Mouse (Mus musculus): ENCODE results near the gene Cux1.
A peak's percentile ranks its signal among the peaks of the same experiment; 100 is the strongest.
"Not testable (repeated sequence)": the region's sequence is repeated elsewhere in the genome, so short reads cannot be mapped to it uniquely, and the experiment has no call there.

The Cux1 gene

DNA sequence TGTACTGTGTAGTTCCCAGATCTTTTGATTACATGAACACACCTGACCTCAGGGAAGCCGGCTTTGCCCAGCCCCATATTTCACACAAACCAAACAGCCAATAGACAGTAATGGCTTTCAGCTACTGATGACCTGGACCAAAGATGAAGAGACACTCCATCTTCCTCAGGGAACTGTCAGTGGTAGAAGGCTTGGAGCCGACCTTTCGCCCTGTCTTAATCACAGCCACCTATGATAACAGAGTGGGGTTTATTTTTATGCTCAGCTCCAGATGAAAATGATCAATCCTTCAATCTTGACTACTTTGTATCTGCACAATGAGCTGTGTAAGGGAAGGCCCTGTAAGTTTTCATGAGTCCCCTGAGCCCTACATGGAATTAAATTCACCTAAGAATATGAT lies 93.2 kb downstream of the Cux1 start:
- DNase-seq (ENCODE audit: low read depth, low spot score): no peak

DNA sequence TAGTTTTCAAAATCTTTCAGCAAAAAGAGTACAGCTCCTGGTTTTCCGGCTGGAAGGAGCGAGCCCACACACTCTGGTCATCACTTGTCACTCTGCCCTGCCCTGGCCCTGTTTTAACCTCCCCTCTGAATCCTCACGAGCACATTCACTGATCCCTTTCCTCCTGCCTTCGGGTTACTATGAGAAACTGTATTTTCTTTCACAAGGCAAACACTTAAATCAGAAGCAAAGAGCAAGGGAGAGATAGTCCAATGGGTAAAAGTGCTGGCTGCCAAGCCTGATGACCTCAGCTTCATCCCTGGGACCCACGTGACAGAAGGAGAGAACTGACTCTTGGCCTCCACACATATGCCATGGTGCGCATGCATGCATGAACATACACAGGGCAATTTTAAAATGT lies 94.0 kb downstream of the Cux1 start:
- DNase-seq (ENCODE audit: low read depth, low spot score): no peak

DNA sequence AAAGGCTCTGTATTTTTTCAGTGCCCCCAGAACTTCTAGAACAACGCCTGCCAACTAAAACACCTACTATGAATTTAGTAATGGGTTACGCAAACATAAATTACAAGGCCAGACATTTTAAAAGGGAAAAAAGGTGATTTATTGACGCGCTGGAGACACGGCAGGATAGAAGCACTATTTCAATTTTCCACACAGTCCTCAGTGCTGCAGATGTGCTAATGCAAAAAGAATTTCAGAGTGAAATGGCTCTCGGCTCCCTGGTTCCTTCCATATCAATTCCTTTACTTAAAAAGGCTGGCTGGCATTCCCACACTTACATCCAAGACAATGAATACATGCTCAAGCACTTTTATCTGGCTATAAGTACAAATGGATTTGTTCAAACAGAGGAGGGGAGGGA lies 94.4 kb downstream of the Cux1 start:
- DNase-seq (ENCODE audit: low read depth, low spot score): no peak

DNA sequence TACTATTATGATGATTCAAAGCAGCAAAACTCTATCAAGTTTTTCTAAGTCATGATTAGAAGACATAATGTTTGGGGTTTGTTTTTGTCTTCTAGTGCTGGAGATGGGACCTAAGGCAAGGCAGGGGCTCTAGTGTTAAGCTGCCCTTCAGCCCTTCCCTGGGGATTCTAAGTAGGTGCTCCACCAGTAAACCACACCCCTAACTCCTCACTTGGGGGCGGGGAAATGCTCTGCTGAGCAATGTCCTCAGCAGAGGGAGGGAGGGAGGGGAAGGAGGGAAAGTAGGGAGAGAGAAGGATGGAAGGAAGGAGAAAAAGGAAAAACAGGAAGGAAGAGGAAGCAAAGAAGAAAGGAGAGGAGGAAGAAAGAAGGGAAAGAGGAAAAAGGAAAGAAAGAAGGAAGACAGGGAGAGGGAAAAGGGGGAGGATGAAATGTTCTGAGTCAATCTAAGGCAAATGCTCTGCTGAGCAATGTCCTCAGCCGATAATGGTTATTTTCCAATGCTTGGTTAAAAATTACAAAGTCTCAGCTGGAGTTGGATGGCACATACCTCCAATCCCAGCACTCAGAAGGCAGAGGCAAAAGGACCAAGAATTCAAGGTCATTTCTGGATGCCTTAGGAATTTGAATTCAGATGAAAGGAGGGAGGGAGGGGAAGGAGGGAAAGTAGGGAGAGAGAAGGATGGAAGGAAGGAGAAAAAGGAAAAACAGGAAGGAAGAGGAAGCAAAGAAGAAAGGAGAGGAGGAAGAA lies 96.1 kb downstream of the Cux1 start:
- not testable (repeated sequence) for DNase-seq (ENCODE audit: low read depth, low spot score)

DNA sequence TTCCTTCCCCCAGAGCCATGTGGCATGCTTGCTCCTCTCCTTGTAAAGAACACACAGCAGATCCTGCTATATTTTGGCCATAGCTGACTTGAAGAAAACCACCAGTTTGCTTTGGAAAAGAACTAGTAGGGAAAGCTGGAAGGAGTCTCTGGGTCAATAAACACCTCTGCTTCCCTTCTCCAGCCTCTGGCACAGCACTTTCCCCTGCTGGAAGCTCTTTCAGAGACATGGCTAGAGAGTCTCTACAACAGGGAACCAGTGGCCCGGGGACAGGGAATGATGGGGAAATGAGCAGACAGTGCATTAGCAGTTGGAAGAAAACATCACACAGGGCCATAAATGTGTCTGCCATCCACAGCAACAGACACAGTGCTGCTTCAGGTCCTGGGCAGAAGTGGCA lies 98.0 kb downstream of the Cux1 start:
- no peak for DNase-seq (ENCODE audit: low read depth, low spot score)

DNA sequence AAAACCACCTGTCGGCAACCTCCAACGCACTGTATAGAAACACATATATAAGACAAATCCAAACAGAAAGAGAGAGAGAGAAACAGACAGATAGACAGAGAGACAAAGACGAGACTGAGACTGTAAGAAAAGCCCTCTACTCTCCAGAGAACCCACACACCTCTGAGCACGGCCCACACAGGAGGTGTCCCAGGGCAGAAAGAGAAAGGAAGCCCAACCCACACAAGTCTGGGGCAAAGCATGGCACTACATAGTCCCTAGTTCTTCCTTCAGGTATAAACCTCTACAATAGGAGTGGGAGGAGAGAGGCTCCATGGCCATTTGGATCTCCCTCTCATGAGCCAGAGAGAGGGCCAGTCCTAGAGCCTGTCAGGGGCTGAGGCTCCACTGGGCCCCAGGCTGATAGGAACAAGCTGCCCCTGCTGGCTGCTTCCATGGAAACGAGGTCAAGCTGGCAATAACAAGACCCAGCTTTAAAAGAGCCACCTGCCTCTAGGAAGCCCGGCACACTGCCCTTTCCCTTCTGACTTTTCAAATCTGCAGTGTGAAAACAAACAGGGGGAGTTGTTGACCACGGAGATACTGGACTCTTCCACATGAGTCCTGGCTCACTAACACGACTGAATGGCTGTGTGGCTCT lies 99.8 kb downstream of the Cux1 start:
- no peak for DNase-seq (ENCODE audit: low read depth, low spot score)

DNA sequence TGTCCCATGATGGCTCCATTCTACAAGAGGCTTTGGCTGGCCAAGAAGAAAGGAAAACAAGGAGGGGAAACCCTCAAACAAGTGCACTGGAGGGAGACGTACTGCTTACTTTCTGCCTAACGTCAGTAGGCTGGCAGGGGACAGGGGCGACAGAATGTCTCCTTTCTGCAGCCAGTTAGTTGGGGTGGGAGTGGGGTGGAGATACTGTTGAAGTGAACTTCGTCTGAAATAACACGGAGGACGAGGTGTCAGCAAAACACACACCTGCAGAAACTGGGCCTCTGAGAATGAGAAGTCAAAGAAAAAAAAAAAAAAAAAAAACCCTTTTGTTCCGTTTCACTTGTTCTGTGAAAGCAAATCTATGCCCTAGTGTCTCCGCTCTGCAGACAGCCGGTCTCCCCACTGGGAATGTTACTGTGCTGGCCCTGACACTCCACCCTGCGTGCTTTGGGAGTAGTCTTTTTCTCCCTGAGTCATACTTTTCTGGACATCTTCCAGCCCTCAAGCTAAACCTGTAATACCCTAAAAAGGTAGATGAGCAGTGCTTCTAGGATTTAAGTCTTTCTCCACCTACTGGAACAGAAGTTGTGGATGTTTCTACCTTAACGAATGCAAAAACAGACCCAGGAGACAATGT lies 101.4 kb downstream of the Cux1 start:
- DNase-seq (ENCODE audit: low read depth, low spot score): no peak

DNA sequence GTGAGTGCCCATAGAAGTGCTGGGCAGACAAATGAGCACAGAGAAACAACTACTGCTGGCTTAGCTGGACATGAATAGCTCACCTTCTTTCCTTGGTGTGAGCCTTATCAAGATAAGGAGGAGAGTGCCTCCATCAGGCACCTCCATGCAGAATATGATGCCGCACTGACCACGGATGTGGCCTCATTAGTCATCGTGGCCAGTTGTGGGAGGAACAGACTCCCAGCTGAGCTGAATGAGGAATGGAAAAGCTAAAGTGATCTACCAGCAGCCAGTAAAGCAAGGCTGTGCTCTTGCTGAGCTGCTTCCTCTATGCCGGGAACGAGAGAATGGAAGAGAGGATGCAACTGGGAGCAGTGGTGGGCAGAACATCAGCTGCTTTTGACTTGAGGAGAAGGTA lies 101.9 kb downstream of the Cux1 start:
- no peak for DNase-seq (ENCODE audit: low read depth, low spot score)

DNA sequence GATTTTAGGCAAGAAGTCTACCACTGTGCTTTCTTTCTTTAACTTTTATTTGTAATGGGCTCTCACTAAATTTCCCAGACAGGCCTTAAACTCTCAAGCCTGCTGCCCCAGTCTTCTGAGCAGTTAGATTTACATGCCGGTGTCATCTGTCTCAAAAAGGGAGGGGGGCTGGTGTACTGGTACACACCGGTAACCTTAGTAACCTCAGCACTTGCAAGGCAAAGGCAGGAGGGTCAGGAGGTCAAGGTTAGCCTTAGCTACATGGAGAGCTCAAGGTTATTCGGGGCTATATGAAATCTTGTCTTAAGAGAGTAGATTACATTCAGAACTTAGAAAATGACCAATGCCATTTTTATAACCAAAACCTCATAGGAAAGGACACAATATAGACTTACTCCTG lies 102.4 kb downstream of the Cux1 start:
- no peak for DNase-seq (ENCODE audit: low read depth, low spot score)

DNA sequence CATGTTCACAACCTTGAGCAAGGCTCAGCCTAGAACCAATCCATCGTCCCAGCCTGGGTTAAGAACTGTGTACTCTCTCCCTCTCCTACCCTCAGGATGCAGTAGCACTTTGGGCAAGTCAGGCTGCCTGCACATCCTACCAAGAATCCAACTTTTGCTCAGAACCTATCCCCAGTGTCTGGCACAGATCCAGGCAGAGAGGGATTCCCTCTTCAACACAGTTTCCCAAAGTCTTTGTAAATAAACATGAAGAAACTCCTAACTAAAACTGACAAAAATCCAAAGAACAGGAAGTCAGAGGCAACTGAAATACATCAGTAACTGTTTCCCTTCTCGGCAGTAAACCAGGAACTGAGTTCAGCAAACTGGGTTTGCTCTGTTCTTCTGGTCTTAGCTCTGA lies 103.2 kb downstream of the Cux1 start:
- no peak for DNase-seq (ENCODE audit: low read depth, low spot score)

DNA sequence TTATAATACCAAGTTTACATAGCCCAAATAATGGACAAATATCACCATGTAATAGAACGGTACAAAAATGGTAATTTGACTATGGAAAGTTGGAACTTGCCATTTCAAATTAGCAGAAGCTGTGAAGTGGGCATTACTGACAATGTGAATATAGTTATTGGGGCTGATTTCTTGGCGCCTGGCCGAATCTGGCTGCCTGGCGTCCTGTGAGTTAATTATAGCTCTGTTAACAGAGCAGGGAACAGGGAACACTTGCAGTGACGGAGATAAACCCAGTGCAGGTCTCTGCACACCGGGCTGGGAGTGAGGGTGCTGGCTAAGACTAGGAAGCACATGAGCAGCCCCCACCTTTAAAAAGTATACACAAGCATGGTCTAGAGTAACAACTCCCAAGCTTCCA lies 104.7 kb downstream of the Cux1 start:
- no peak for DNase-seq (ENCODE audit: low read depth, low spot score)

DNA sequence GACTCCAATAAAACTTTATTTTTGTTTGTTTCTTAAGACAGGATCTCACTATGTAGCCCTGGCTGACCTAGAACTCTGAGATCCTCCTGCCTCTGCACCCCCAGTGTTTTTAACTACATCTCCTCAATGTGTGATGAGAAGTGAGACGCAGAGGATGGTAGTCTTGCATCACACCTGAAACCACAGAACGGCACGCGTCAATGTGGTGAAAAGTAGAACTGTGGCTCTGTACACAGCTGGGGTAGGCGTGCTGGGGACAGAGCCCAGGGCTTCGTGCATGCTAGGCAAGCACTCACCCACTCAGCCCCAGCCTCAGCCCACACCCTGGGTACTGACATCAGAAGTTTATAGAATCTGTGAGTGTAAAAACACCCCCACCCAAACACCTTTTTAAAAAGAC lies 107.4 kb downstream of the Cux1 start:
- no peak for DNase-seq (ENCODE audit: low read depth, low spot score)

DNA sequence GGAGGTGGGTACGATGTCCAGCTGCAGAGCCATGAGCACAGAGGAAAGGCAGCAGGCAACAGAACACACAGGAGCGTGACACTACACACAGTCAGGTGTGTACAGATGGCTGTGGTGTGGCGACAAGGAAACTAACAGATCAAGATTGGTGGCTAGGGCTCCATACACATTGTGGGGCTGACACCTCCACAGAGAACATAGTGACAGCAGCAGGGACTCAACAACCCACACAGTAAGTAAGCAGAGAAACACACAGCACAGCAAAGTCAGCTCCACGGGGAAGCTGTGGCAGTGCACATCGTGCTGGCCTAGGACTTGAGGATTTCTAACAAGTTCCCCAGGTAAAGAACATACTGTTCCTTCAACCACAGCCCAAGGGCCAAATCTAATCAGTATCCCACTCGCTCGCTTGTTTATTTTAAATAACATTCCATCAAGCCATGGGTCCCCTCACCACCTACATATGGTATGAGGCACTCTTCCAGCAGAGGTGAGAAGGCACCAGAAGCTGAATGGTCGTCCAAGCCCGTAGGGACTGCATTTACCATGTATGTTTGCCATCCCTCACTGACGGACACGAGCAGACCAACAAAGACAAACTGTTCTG lies 108.3 kb downstream of the Cux1 start:
- no peak for DNase-seq (ENCODE audit: low read depth, low spot score)

DNA sequence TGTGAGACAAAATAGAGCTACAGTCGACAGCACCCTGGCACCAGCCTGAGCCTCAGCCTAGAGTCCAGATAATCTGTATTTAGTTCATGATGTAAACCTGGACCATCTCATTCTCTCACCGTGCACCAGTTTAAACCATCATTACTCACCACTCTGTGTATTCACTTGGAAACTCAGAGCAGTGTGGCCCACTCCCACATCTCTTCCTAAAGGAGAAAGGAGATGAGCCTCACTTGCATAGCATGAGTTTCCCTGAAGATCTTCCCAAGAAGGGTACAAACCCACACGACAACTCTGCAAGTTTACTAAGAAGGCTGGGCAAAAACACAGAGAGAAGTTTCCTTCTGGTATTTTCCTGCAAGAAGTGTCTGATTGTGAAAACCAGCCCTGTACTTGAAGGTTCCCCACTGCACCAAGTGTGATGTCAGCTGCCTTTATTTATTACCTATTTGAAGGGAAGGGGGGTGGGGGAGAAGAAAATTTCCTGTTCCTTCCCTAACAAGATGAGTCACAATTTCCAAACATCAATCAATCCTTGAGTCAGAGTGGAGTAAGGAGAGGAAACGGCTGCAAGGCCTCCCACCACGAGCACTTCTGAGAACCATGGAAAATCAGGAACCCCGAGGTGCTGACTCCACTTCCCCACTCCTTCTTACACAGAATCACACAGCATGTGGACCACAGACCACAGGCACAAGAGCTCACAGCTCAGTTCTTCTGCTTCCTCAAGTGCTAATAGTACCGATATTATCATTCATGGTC lies 109.0 kb downstream of the Cux1 start:
- DNase-seq (ENCODE audit: low read depth, low spot score): no peak

DNA sequence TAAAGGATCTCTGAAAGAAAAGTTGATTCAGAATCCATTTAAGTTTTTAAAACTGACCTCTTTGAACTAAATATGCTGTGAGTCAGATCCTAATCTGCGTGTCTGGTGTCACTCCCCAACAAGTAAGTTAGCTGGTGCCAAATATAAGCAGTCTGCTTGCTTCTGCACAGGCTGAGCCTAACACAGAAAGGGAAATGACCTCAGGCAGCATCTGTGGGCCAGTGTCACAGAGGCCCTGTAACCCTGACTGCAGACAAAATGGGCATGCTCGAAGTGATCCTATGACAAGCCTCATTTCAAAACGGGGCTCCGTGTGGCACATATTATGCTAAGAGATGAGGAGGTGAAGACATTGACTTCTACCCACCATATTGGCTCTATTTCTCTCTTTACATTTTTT lies 110.9 kb downstream of the Cux1 start:
- DNase-seq (ENCODE audit: low read depth, low spot score): no peak

DNA sequence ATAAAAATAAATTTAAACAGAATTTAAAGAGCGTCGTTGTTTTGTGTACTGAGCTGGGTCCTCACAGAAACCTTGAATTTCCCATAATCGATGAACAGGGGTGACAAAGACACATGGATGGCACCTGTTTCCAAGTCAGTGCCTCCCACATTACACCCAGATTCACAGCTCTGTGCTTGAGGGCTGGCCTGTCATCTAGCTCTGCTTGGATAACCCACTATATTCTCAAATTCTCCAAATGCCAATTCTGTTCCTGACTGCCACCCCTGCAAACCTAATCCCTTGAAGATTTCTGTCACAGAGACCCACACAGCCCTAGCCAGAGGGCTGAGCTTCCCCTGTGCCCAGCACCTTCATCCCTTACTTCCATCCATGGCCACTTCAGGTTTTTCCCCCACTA lies 114.6 kb downstream of the Cux1 start:
- no peak for DNase-seq (ENCODE audit: low read depth, low spot score)

DNA sequence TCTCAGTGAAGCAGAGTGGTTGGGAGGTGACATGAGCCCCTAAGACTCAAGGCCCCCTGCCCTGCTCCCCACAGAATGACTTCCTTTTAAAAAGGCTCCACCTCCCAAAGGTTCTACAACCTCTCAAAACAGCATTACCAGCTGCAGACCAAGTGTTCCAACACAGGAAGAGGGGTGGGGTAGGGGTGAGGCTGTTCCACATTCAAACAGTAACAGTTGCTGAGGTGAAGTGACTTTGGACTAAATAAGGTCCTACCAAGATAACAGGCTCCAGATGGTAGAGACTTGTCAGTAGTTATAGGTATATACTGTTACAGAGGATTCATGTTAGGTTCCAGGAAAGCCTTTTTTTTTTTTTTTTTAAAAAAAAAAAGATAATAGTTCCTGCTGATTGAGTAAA lies 117.5 kb downstream of the Cux1 start:
- no peak for DNase-seq (ENCODE audit: low read depth, low spot score)

DNA sequence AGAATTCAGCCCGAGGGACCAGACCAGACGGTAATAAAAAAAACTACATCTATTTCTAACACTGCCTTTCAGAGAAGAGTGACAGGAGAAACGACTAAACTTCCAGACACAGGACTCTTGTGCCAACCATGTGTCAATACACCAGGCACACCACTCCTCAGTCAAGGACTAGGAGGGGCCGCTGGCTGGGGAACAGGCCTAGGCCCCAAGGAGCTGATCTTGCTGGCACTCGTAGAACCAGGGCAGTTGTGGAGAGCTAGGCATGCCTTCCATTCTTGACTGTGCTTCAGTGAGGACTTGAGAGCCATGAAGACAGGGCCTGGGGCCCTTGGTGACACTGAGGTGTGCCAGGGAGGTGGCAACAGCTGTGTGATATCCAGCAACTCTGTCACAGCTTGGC lies 121.3 kb downstream of the Cux1 start:
- DNase-seq (ENCODE audit: low read depth, low spot score): no peak

DNA sequence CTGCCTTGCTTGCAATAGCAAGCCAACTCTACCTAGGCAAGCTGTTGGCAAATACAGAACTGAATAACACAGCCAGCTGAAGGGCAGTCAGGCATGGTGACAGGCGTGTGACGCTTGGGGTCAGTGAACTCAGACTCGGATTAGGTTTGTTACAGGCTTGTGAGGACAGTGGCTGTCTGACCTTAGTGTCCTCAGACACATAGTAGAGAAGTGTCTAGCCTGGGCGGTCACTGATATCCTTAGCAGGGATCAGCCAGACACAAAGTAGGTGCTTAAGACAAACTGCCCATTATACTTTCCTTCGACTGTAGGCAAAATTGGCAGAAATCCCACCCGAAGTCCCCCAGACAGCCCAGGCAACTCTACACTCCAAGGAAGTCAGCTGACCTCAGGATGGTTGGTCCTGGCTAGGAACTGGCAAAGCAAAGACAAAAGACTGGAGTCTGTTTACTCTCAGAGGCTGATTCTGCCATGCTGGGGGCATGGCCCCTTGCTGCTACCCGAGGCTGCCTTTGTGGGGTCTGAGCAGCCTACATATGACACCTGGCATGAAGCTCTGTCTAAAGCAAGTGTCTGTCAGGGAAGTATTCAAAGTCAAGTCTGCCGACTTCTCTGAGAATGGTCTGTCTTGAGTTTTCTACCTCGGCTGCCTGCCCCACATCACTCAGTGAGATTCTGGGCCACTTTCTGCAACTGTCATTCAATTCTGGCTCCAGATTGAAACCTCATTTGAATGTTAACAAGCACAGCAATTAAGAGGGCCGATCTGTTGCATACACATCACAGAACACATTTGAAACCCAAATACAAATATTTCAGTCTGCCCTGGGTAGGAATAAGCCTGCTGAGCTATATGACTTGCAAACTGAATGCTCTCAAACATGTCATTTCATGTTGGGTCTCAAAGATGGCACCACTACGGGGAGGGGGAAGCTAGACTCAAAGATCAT lies 124.8 kb downstream of the Cux1 start:
- DNase-seq (ENCODE audit: low read depth, low spot score): peak; percentile 64

DNA sequence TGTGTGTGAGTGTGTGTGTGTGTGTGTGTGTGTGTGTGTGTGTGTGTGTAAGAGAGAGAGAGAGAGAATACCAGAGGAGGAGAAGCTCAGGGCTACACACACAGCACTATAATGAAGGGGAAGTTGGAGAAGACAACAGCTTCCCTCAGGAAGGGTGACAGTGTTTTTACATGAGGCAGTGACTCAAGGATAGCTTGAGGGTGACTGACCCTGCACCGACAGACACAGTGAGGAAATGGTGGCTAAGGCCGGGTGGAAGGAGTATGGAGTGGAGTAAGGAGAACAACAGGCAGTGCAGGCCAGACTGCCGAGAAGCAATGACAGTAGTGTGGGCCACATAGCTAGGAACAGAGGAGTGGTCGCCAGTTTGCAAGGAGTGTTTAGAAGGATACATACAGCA lies 137.6 kb downstream of the Cux1 start:
- DNase-seq (ENCODE audit: low read depth, low spot score): no peak

DNA sequence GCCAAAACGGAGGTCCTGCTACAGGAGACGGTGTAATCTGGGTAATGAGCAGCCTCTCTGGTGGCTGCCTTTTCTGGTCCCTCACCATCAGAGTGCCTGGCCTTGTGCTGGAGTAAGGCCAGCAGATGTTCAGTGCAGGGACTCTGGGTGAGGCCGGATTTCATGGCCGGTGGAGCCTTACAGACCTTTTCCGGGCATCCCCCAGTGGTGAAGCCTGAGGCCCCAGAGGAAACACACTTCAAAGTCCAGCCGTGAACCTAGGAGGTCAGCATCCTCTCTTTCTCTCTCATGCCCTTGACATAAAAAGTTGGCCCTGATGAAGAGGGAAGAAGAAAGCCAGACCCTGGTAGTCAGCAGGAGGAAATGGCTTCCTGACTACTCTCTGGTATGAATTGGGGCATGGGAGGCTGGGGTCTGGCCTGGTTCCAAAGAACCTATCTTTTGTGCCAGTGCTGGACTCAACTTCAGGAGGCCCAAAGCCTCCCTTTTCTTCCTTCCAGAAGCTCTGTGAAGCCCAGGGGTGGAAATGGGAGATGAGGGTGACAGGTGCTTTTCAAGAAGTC lies 138.7 kb downstream of the Cux1 start:
- DNase-seq (ENCODE audit: low read depth, low spot score): no peak
